Mouse (Mus musculus) right cerebral cortex, postnatal 4 days (tissue): ENCODE results near the gene Gm10645.

Experiments
- DNase-seq: peaks from one replicate; pipeline ENCODE4 v3.0.0-alpha.2; 2022

Gene Gm10645

GRCm38 (mm10) chr8:83165931-83166867 lies at the start of gene Gm10645:
Gm10645 (minus strand) TSS chr8:83166170.
- DNase-seq = peak; percentile 68

- no peak for DNase-seq
Measured at GRCm38 (mm10) chr8:83215065-83215464, 49.1 kb upstream of the Gm10645 start.

- no peak for DNase-seq
Measured at GRCm38 (mm10) chr8:83210676-83211075, 44.7 kb upstream of the Gm10645 start.

GRCm38 (mm10) chr8:83209581-83209980 lies 43.6 kb upstream of the Gm10645 start:
- DNase-seq = no peak

GRCm38 (mm10) chr8:83205907-83206306 lies 39.9 kb upstream of the Gm10645 start:
- DNase-seq = no peak

- no peak for DNase-seq
Measured at GRCm38 (mm10) chr8:83202946-83203345, 37.0 kb upstream of the Gm10645 start.

- no peak for DNase-seq
Measured at GRCm38 (mm10) chr8:83200191-83201177, 34.5 kb upstream of the Gm10645 start.

- DNase-seq = no peak
Measured at GRCm38 (mm10) chr8:83199715-83200114, 33.7 kb upstream of the Gm10645 start.

- DNase-seq = peak; percentile 16
Measured at GRCm38 (mm10) chr8:83196088-83196487, 30.1 kb upstream of the Gm10645 start.

GRCm38 (mm10) chr8:83189538-83190095 lies 23.6 kb upstream of the Gm10645 start:
- no peak for DNase-seq

- no peak for DNase-seq
Measured at GRCm38 (mm10) chr8:83187363-83187962, 21.5 kb upstream of the Gm10645 start.

- DNase-seq = no peak
Measured at GRCm38 (mm10) chr8:83186376-83186775, 20.4 kb upstream of the Gm10645 start.

- DNase-seq = no peak
Measured at GRCm38 (mm10) chr8:83182784-83183183, 16.8 kb upstream of the Gm10645 start.

GRCm38 (mm10) chr8:83181851-83182482 lies 16.0 kb upstream of the Gm10645 start:
- DNase-seq = no peak

- no peak for DNase-seq
Measured at GRCm38 (mm10) chr8:83178228-83178742, 12.3 kb upstream of the Gm10645 start.

GRCm38 (mm10) chr8:83177317-83178195 lies 11.6 kb upstream of the Gm10645 start:
- DNase-seq = no peak

GRCm38 (mm10) chr8:83176785-83177184 lies 10.8 kb upstream of the Gm10645 start:
- no peak for DNase-seq

- peak; percentile 42 for DNase-seq
Measured at GRCm38 (mm10) chr8:83175680-83176079, 9.7 kb upstream of the Gm10645 start.

GRCm38 (mm10) chr8:83170894-83171293 lies 4.9 kb upstream of the Gm10645 start:
- DNase-seq = no peak

- no peak for DNase-seq
Measured at GRCm38 (mm10) chr8:83169709-83170108, 3.7 kb upstream of the Gm10645 start.

GRCm38 (mm10) chr8:83169127-83169526 lies 3.2 kb upstream of the Gm10645 start:
- DNase-seq = no peak
